Mouse (Mus musculus) Muller cell, postnatal 12 days (primary cell): Measurements from ENCODE around the gene Tmem219.
"Not testable (repeated sequence)": the region's sequence is repeated elsewhere in the genome, so short reads cannot be mapped to it uniquely, and the experiment has no call there.

Source experiments
- DNase-seq: peaks from one replicate; pipeline ENCODE4 v3.0.0-alpha.2; 2015; ENCODE audit errors: inconsistent ontology term

Tmem219 gene

DNA sequence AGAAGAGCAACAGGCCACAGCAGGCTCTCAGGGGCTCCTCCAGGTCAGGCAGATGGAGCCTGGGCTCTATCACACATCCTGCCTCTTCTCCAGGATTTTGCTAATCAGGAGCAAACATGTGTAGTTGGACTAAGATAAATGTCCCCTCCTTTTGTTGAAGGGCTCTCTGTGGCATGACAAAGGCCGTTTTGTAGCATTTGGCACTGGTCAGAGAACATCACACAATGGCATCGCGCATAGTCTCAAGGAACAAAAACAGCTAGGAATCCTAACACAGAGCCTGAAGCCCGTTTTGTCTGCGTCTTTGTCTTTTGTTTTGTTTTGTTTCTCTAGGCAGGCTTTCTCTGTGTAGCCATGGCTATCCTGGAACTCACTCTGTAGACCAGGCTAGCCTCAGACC is 1.3 kb upstream of the Tmem219 start:
- DNase-seq = no peak

DNA sequence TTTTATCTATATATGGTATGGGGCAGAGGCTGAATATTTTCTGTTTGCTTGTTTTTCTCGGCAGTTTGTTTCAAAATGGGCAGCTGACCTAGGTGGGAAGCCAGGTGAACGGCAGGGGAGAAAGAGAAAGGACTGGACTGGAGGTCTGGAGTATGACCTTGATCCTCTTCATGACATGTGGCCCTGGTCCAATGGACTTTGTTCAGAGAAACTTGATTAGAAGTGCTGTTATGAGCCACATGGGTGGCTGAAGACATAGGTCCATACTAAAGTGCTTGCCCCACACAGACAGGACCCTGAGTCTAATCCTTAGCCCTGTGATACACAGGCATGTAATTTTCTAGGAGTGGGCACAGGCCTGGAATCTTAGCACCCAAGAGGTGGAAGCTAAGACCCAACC is 1.2 kb downstream of the Tmem219 start:
- DNase-seq = no peak

DNA sequence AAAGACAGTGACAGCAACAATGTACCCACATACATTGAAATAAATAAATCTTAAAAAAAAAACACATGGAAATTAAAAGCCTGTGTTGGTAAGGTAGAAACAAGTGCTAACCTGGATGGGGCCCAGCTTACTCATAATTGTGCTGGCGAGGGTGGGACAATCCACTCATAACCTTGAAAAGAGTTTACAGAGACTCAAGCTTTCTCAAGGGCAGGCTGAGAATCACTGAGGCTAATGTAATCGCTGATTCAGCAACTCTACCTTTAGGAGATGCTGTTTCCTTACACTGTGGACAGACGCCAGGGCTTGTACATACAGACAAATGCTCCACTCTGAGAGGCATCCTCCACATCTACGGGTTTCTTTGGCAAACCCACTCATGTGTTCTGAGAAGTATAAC is 2.7 kb downstream of the Tmem219 start:
- no peak for DNase-seq

DNA sequence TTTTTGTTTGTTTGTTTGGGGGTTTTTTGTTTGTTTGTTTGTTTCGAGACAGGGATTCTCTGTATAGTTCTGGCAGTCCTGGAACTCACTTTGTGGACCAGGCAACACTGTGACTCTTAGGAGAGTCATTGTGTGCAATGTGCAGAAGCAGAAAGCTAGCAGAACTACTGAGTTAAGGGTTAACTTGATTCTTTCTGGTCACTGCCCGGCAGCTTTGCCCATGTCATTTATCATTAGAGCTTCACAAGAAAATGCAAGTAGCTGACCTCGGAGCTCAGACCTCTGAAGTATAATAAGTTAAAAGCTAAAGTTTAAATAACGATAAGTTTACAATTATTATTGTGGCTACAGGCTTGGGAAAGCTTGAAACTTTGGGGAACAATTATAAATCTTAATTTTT is 4.4 kb downstream of the Tmem219 start:
- DNase-seq = not testable (repeated sequence)

DNA sequence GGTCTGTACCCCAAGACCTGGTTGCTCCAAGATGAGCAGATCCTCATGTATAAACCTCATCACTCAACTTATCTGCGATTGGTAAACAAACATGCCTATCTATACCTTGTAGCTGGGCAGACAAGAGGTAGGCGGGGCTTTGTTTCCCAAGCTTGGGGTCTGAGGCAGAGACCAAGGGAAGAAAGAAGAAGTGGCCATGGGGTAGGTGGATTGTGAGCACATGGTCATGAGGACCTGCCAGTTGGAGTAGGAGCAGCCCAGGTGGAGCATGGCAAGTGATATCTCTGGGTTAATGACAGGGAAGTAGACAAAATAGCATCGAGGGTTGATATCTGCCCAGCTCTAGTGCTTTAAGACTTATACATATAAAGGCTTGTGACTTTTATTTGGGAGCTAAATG is 7.9 kb downstream of the Tmem219 start:
- no peak for DNase-seq

DNA sequence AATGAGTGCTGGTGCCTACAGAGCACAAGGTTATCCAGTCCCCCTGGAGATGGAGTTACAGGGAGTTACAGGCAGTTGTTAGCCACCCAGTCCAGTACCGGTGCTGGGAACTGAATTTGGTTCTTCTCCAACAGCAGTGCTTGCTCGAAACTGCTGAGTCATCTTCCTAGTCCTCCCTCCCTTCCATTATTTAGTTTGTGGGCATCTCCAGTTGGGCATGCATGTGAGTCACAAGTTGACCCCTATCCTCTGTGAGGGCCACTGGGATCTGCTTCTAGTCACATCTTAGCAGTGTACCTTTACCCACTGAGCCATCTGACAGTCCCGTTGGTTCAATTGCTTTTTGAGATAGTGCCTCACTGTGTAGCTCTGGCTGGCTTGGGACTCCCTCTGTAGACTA is 17.1 kb downstream of the Tmem219 start:
- DNase-seq = peak; percentile 26

DNA sequence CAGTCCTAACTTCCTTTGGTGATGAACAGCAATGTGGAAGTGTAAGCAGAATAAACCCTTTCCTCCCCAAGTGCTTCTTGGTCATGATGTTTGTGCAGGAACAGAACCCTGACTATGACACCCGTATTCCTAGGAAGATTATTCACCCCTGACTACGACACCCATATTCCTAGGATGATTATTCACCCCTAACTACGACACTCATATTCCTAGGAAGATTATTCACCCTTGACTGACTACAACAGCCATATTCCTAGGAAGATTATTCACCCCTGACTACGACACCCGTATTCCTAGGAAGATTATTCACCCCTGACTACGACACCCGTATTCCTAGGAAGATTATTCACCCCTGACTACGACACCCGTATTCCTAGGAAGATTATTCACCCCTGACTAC is 22.9 kb downstream of the Tmem219 start:
- not testable (repeated sequence) for DNase-seq

DNA sequence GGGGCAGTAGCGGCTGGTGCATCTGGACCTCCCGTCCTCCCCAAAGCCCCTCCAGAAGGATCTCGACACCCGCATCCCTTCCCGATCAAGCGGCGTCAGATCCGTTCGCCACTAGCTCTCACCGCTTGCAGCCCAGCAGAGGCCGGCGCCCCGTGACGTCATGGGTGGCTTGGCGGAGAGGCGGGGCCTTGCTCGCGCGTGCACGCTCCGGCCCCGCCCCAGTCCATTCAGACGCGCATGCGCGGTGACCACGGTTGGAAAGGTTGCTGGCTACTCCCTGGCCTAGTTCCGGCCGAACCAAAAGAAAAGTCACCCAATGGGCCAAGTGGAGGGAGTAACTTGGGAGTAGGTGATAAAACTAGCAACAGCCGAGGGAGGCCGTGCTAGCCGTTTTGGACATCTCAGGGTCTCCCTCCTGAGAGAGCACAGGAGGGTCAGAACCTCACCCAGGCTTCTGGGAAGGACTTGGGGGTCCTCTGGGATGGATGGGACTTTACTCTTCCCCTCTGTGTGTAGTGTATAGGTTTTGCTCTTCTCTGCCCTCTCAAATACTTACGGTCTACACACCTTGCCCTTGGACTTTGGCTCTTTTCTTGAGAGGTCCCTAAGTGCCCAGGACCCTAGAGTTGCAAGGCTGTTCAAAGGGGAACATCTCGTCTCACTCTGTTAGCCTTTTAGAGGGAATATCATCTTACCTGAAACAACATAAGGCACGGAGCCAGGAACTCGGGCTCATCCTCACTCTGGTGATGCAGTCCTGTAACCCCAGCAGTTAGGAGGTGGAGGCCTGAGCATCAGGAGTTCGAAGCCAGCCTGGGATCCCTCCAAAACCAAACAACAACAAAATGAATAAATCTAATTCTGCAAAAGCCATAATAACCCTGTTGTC is 24.4 kb downstream of the Tmem219 start:
- DNase-seq = peak; percentile 96

DNA sequence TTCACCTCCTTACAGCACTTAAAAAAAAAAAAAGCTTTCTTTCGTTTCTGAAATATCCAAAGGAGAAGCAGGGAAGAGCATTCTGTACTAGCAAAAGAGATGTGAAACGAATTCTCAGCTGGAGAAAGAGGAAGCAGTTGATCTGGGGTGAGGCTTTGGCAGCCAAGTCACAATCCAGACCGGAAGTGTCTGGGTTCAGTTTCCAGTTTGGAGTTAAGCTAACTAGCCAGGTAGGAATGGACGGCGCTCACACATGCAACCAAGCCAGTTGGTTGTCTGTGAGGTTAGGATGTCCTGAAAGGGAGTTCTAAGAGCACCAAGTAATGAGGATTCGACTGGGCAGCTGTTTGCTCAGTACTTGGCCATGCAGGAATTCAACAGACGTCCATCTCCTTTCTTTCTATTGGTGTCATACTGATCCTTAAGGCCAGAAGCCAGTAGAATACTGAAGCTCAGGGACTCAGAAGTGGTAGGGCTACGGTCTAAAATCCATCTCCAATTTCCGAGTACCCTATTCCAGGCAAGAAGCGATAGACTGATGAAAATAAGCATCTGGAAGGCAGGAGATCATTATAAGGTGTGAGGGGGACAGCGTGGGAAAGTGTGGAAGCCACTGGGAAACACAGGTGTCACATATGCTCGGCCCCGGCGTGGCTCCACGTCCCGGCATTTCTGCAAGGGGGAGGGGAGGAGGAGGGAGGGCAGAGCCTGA is 25.2 kb downstream of the Tmem219 start:
- no peak for DNase-seq

DNA sequence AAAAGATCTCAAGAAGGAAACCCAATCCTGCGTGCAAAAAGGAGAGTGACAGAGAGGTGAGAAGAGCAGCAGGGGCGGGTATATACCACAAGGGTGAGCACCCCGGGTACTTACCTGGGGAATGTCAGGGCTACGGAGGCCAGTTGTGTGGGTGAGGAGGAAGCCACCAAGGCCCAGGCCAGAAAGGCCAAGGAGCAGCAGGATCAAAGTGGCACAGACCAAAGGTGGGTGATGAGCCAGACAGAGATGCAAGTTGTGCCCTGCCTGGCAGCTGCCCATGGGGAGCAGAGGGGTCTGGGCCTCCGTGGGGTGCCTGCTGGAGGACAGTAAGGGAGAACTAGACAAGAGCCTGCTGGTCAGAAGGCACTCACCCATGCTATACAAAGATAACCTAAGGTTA is 25.8 kb downstream of the Tmem219 start:
- no peak for DNase-seq

DNA sequence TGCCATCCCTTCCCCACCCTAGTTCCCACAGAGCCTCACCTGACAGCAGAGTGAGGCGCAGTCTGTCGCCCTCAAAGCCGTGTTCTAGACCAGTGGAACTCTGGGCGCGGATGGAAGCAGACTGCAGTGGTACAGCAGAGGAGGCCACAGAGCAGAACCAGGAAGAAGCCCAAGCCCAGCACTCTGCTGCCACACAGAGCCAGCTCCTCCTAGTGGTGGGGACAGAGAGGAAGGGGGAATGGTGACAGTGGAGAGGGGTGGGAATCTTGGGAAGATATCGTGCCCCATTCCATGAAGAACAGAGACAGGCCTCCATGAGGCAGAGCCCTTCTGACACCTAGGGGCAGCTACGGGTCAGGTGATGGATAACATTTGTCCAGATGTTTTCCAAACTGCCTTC is 33.9 kb downstream of the Tmem219 start:
- no peak for DNase-seq

DNA sequence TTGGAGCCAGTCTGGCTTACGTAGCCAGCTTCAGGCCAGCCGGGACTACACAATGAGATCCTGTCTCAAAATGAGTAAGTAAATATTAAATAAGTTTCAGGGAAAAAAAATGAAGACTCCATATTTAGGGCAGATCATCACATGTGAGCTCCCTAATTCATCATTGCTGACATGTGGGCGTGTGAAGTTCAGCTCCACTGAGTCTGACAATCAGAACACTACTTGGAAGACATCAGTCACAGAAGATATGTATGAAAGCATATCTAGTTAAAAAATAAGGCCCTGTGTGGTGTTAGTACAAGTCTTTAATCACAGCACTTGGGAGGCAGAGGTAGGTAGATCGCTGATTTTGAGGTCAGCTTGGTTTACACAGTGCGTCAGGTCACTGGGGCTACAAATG is 35.4 kb downstream of the Tmem219 start:
- no peak for DNase-seq

DNA sequence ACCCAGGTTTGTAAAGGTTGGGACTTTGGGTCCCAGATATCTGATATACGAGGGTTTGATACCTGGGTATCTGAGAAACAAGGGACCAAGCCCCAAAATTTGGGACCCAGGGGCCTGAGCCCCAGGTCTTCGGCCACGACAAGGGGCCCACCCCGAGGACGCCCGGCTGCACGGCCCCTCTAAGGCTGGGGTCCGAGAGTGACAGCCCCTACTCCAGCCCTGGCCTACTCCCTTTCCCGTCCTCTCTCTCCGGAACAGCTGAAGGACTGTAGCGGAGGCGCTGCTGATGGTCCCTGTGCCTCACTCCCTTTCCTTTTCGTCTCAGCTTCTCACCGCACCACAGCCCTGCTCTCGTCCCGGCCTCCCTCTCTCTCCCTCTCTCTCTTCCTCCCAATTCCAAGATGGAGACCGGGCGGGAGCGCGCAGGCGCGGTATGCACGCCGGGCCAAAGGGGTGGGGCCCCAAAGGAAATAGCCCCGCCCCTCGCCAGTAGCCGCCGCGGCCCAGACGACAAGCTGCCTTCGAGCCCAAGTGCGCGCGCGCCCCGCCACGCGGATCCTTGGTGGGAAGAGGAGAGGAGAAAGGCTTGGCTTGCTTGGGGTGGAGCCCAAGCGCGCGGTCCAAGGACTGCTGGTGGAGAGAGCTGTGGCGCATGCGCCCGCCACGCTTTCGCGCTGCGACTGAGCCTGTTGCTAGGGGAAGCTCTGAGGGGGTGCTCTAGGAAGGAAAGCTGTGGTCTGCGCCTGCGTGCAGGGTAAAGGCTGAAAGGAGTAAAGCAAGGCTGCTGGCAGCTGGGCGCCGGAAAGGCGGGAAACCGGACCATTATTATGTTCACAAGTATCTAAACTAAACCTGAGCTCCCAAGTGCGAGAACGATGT is 38.2 kb downstream of the Tmem219 start, which contains the start of gene Taok2:
Gene Taok2 (minus strand): TSS at position 418 of the 879 bp plus-strand sequence.
- DNase-seq = peak; percentile 100

DNA sequence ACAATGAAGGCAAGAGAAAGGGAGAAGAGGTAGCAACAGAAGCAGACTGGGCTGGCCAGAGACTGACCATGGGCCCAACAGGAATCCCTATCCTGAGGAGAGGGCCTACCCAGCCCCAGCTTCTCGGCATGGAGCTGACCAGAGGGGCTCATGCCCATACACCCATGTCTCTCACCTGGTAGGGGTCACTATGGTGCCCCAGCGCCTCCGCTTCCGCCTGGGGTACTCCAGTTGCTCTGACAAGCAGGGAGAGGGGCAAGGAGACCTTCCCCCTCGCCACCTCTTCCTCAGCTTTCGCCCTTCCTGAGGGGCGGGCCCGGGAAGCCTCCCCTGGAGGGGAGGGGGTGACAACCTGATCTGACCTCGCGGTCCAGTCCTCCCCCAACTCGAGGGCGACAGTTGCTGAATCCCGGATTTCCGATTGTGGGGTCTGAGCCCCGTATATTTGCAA is 39.0 kb downstream of the Tmem219 start:
- DNase-seq = peak; percentile 20

DNA sequence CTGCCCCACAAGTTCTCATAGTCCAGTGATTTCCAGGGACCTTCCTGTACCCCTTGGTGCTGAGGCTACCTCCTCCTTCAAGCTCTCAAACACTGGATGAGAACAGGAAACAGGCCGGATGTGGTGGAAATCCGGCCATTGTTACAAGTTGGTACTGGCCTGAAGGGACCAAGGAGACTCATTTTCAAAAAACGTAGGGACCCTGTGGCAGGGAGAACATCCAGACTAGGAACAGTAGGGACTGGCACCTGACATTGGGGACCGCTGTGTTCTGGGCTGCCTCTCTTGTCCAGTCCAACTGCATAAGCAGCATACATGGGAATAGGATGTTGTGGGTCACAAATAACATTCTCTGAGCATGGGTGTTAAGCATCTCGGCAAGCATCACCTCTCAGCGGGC is 41.7 kb downstream of the Tmem219 start:
- DNase-seq = no peak

DNA sequence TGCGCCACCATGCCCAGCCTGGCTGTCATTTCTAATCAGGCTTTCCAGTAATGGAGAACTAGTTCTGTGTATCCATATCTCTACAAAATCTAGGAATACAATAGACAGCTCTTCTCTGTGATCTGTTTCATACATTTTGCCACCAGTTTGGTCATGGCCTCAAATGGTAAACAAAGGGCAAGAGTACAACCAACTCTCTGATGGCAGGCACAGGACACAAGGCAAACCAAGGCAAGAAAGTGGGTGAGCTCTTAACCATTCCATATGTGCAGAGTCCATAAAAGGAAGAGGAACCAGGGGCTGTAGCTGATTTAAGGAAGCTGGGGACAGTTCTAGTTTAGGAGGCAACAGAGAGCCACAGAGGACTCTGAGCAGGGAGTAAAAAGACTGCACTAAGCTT is 45.5 kb downstream of the Tmem219 start:
- DNase-seq = no peak

DNA sequence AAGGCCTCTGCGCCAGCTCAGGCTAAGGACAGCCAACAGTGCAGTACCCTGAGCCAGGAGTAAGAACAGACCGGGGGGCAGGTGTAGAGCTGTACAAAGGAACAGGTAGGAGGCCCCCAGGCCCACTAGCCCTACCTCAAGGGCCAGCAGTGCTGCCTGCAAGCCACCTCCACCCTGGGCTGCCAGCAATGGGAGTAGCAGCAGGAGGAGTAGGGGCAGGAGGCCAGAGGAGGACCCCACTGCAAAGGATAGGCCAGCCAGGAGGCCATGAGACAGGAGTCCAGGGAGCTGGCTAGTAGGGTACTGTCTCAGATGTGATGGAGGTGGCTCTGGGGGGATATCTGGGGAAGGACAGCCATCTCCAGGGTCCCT is 52.2 kb downstream of the Tmem219 start:
- no peak for DNase-seq

DNA sequence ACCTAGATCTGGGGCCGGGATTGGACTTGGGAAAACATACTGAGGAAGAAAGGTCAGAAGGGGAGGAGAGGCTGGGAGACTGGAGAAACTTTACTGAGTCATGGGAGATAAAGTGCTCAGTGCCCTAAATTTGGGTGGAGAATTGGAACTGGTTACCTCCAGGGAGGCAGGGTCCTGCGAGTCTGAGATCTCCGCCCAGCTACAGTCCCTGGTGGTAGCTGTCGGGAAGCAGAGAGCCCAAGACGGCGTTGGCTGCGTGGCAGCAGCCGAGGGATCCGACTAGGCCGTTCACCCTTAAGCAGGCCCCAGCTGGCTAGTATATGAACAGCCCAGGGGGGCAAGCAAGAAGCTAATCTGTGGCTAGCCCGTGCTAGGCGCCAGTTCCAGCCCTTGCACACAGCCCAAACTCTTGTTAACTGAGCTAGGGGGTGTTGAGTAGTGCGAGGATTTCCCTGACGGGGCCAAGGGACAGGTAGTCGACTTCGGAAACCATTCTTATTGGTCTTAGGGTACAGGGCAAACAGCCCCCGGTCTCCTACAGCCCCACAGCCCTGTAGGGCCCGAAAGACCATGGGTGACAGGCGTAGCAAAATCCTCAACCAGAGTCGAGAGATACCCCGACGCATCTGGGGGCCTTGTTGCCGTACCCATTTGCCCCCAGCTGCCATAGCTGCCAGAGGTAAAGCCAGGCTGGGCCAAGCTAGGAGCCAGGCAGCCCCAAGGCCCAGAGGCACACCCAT is 52.8 kb downstream of the Tmem219 start:
- DNase-seq = no peak

DNA sequence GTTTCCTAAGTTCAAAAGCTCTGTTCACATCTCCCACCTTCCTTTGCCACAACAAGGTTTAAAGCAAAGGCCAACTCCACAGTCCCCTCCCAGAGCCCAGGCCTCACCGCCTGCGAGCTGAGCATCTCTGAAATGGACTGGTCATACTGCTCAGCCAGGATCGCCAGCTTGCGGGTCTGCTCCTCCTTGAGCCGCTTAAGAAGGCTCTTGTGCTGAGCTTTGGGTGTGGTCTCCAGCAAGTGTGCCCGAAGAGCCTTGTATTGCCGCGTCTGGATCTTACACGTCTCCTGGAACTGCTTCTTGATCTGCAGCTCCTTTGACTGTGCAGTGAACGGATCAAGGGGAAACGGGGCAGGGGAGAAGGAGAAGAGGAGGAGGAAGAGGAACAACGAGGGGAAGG is 54.7 kb downstream of the Tmem219 start:
- DNase-seq = no peak

DNA sequence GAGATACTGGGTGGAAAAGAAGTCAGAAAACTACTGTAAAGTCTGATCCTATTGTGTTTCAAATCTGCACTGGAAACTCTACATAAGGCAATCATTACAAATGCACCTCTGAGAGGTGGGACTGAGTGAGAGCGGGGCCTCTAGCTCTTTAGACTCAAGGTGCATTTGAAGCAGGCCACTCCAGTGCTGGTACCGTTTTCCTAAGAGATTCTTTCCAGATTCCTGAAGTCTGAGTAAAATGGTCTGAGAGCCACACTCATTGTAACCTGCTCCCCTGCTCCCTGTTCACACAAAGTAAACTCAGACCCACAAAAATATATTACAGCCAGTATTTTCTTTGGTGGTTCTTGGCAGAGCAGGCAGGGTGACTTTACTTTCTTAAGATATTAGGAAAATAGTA is 55.2 kb downstream of the Tmem219 start:
- DNase-seq = no peak

DNA sequence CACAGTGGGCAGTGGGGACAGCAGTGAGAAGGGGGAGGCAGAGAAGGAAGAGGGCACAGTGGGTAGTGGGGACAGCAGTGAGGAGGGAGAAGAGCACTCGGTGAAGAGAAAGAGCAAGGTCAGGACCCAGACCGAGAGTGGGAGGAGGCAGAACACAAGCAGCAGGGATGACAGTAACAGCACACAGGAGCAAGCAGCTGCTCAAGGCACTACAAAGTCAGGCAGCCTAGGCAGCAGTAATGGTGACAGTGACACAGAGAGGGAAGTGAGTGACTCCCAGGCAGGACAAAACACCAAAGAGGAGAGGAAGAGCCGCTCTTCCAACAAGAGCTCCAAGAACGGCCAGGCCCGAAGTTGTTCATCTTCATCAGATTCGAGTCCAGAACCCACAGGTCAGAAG is 58.9 kb downstream of the Tmem219 start:
- no peak for DNase-seq
